In the genomic region with DNA sequence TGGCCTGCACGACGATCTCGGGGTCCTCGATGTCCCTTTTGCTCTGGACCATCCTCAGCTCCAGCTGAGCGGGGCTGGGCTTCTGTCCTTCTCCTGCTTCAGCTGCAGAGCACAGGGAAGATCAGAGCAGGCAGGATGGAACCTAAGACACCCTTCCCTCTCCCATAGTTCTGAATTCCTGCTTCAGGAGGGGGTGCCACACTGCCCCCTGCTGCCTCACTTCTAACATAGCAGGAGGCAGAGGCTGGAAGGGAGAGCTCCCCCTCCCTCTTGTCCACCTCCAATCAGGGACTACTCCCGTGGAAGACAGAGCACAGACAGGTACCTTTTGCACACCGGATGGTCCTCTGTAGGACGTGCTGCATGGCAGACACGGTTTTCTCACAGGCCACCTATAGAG, we compare ENCODE assay signal across 10 mouse cellular contexts. TPM values are rescaled to one million over a fixed set of nuclear protein-coding genes. Genes with fewer than 3 reads are reported as not detected.
A peak's percentile ranks its signal among the peaks of the same experiment; 100 is the strongest.
DNase-seq lines count a peak whose midpoint lies in the region; ATAC-seq and TF ChIP-seq lines count a peak whose summit lies in the region.
"Had no signal": no experiment of that assay in that cellular context is flagged by ENCODE, and none has a peak within 500 bp of the region (broad histone marks: within the 10 kb centered on the region; RNA-seq: fewer than 3 reads in every experiment).

No protein-coding gene starts in this region.

- H3K9me3 ChIP-seq in MEL (replicated peaks; ENCODE audit: insufficient read depth, low read length): no peaks in the 10 kb centered on the region
- H3K9me3 ChIP-seq: neural tube, embryonic 12.5 days had no signal

- no peaks in the 10 kb centered on the region for H3K79me2 ChIP-seq in MEL (ENCODE audit: control insufficient read depth, insufficient read depth, low read length, poor library complexity)

- TF ChIP-seq EP300 in MEL (IDR thresholded peaks at IDR 0.05; ENCODE audit: low read depth in 1 of 2, low read length in 2 of 2): no peak

- DNase-seq in embryo, embryonic 10 days (ENCODE audit: low spot score): peak; percentile 44
- DNase-seq in embryo, embryonic 9.5 days (ENCODE audit: extremely low spot score): no peak
- DNase-seq in lung, adult 2 months: no peak
- no peak for DNase-seq in lung, adult 18-20 months
- peak; percentile 48 for DNase-seq in MEL (ENCODE audit: low read depth, low spot score)
- no peak for DNase-seq in layer of hippocampus, postnatal 10 days (ENCODE audit: low spot score in 2 of 2)
- no peak for DNase-seq in adrenal gland, adult 8-10 months

- H3K9ac ChIP-seq in MEL (ENCODE audit: control insufficient read depth, low read depth, low read length, poor library complexity, severe bottlenecking): no peak overlapping the region
- H3K9ac ChIP-seq: neural tube, embryonic 12.5 days had no signal

- no peak overlapping the region for H3K4me3 ChIP-seq in lung, adult 2 months (replicated peaks; ENCODE audit: extremely low read depth, low read depth, low read length)
- no peak overlapping the region for H3K4me3 ChIP-seq in MEL (ENCODE audit: control insufficient read depth in 1 of 2, insufficient read depth in 1 of 2, low read depth in 2 of 2, low read length in 2 of 2)
- H3K4me3 ChIP-seq: neural tube, embryonic 12.5 days had no signal

- peak; percentile 43; the same call in 1 of the 2 replicates for ATAC-seq in megakaryocyte, adult 5-6 weeks (ENCODE audit: poor library complexity, severe bottlenecking)
- ATAC-seq: Patski had no signal

- peak; percentile 19 for TF ChIP-seq RAD21 in MEL (IDR thresholded peaks at IDR 0.05; ENCODE audit: low read depth, low read length)

- peaks cover 0 to 5% of the 10 kb centered on the region in 2 experiments; a peak in 2 of 4 replicates for H3K36me3 ChIP-seq in MEL (ENCODE audit: control insufficient read depth in 1 of 2, insufficient read depth in 2 of 2, low read length in 2 of 2)

- TF ChIP-seq CTCF in lung, adult 2 months (IDR thresholded peaks at IDR 0.05; ENCODE audit: insufficient read depth, low read length): peak; percentile 62
- peak; percentile 74 to 91 (median 83) for TF ChIP-seq CTCF in MEL (IDR thresholded peaks at IDR 0.05 in 2 of 3, conservative IDR thresholded peaks at IDR 0.05 in 1 of 3; ENCODE audit: control insufficient read depth in 1 of 3, insufficient read depth in 1 of 3, low read depth in 2 of 3, low read length in 3 of 3, poor library complexity in 1 of 3, severe bottlenecking in 1 of 3)

- no peaks in the 10 kb centered on the region for H3K4me1 ChIP-seq in lung, adult 2 months (ENCODE audit: control insufficient read depth, insufficient read depth, low read length)
- no peaks in the 10 kb centered on the region for H3K4me1 ChIP-seq in MEL (ENCODE audit: control insufficient read depth in 1 of 2, insufficient read depth in 2 of 2, low read length in 2 of 2)
- H3K4me1 ChIP-seq: neural tube, embryonic 12.5 days had no signal

- no peak overlapping the region for H3K27ac ChIP-seq in MEL (ENCODE audit: control insufficient read depth, low read depth, low read length)
- H3K27ac ChIP-seq: neural tube, embryonic 12.5 days had no signal

- H3K27me3 ChIP-seq in MEL (ENCODE audit: control insufficient read depth in 1 of 2, insufficient read depth in 2 of 2, low read length in 2 of 2): no peaks in the 10 kb centered on the region
- H3K27me3 ChIP-seq: neural tube, embryonic 12.5 days; Patski had no signal

- no peak for TF ChIP-seq POLR2A in lung, adult 2 months (IDR thresholded peaks at IDR 0.05; ENCODE audit: borderline replicate concordance, extremely low read depth, low read depth, low read length)
- no peak for TF ChIP-seq POLR2A in MEL (IDR thresholded peaks at IDR 0.05; ENCODE audit: control insufficient read depth in 1 of 2, insufficient read depth in 1 of 2, low read depth in 1 of 2, low read length in 2 of 2, poor library complexity in 1 of 2)

- 69% methylated on average over 9 of the region's 9 CpGs for WGBS in lung, adult 2 months

TF ChIP-seq in MEL, 35 proteins besides CTCF, POLR2A, EP300 and RAD21:
- TF ChIP-seq ZNF384 (IDR thresholded peaks at IDR 0.05; ENCODE audit: low read depth, low read length) (no peak), SMC3 (IDR thresholded peaks at IDR 0.05; ENCODE audit: low read depth, low read length) (peak; percentile 52), ZC3H11A (IDR thresholded peaks at IDR 0.05; ENCODE audit: low read depth, low read length) (0 out of 2 replicates have a peak, but pooled peaks have one; percentile 15), TBP (IDR thresholded peaks at IDR 0.05; ENCODE audit: low read depth, low read length) (no peak)

RNA-seq across cellular contexts. Expression of gene Cstb, which starts 15.3 kb away (rescaled TPM):
- 51.9 and 62.7 TPM in 2 replicates for polyA plus RNA-seq in lung, adult 2 months (2012; rRNA removed)
- total RNA-seq in MEL (2012; rRNA removed): 71.1 and 76.7 TPM in 2 replicates
- 10 to 100 TPM in 1 of 2 experiments, not detected in 1; 71.9 TPM for polyA plus RNA-seq in MEL (2012; ENCODE audit: insufficient read depth in 1 of 2, insufficient read length in 2 of 2, low read depth in 1 of 2, low replicate concordance in 2 of 2, missing spikeins in 1 of 2)
- total RNA-seq in megakaryocyte, adult 5-6 weeks (2015): 122 and 148 TPM in 2 replicates
- total RNA-seq in megakaryocyte, adult 5-6 weeks (2017): 119 and 125 TPM in 2 replicates
- 10 to 100 TPM; 37.4 to 38.2 TPM for total RNA-seq in layer of hippocampus, postnatal 10 days (2021)
- total RNA-seq in adrenal gland, adult 8-10 months (2022): 100 to 1,000 TPM; 276 to 340 (median 329) TPM

RNA-seq across cellular contexts. Expression of gene Pdxk, which starts 24.0 kb away (rescaled TPM):
- 20.4 and 21.5 TPM in 2 replicates for polyA plus RNA-seq in lung, adult 2 months (2012; rRNA removed)
- 23.0 and 28.7 TPM in 2 replicates for total RNA-seq in MEL (2012; rRNA removed)
- polyA plus RNA-seq in MEL (2012; ENCODE audit: insufficient read depth in 1 of 2, insufficient read length in 2 of 2, low read depth in 1 of 2, low replicate concordance in 2 of 2, missing spikeins in 1 of 2): 10 to 100 TPM in 1 of 2 experiments, not detected in 1; 29.3 TPM
- total RNA-seq in megakaryocyte, adult 5-6 weeks (2015): 21.7 and 23.0 TPM in 2 replicates
- total RNA-seq in megakaryocyte, adult 5-6 weeks (2017): 16.5 and 19.6 TPM in 2 replicates
- 10 to 100 TPM; 57.3 to 58.6 TPM for total RNA-seq in layer of hippocampus, postnatal 10 days (2021)
- 10 to 100 TPM; 31.7 to 46.1 (median 42.1) TPM for total RNA-seq in adrenal gland, adult 8-10 months (2022)

RNA-seq across cellular contexts. Expression of gene Rrp1, which starts 28.0 kb away (rescaled TPM):
- polyA plus RNA-seq in lung, adult 2 months (2012; rRNA removed): 57.4 and 82.5 TPM in 2 replicates
- total RNA-seq in MEL (2012; rRNA removed): 241 and 273 TPM in 2 replicates
- 100 to 1,000 TPM in 1 of 2 experiments, not detected in 1; 417 TPM for polyA plus RNA-seq in MEL (2012; ENCODE audit: insufficient read depth in 1 of 2, insufficient read length in 2 of 2, low read depth in 1 of 2, low replicate concordance in 2 of 2, missing spikeins in 1 of 2)
- total RNA-seq in megakaryocyte, adult 5-6 weeks (2015): 32.9 and 38.3 TPM in 2 replicates
- total RNA-seq in megakaryocyte, adult 5-6 weeks (2017): 173 and 213 TPM in 2 replicates
- 100 to 1,000 TPM; 316 to 337 TPM for total RNA-seq in layer of hippocampus, postnatal 10 days (2021)
- total RNA-seq in adrenal gland, adult 8-10 months (2022): 100 to 1,000 TPM; 215 to 262 (median 251) TPM

Comparison
In these comparisons a context has a peak if more than half of its experiments do, and no peak if none do; other contexts are left out.
1. DNase-seq: peak in embryo, embryonic 10 days (single experiment) and MEL (single experiment); none in embryo, embryonic 9.5 days (single experiment), lung, adult 2 months (single experiment), lung, adult 18-20 months (0 of 2), layer of hippocampus, postnatal 10 days (0 of 2) and adrenal gland, adult 8-10 months (single experiment).